Mouse (Mus musculus) embryonic facial prominence, embryonic 12.5 days (tissue): ENCODE data around the gene Spef1. TPM values are rescaled to one million over a fixed set of nuclear protein-coding genes. Genes with fewer than 3 reads are reported as not detected.

Source experiments
- ATAC-seq: fragments of 200-750 bp; cut with Nextera tagmentation; 2 replicates; pipeline ENCODE4 v1.8.0; 2017; ENCODE audit not compliant: insufficient number of reproducible peaks, insufficient read depth, low FRiP score, low TSS enrichment
- H3K27ac ChIP-seq: fragments of 300-500 bp; sonication (generic); 2 replicates; pipeline ENCODE4 v1.5.1; 2016; ENCODE audit warnings: mild to moderate bottlenecking
- H3K27me3 ChIP-seq: fragments of 300-500 bp; sonication (generic); 2 replicates; pipeline ENCODE4 v1.6.1; 2016; ENCODE audit warnings: mild to moderate bottlenecking, moderate library complexity
- H3K36me3 ChIP-seq: fragments of 300-500 bp; sonication (generic); 2 replicates; pipeline ENCODE4 v1.6.1; 2016; ENCODE audit warnings: mild to moderate bottlenecking
- H3K4me1 ChIP-seq: fragments of 300-500 bp; sonication (generic); 2 replicates; pipeline ENCODE4 v1.6.1; 2016
- H3K4me2 ChIP-seq: fragments of 300-500 bp; sonication (generic); replicated peaks from 2 replicates; pipeline ENCODE4 v1.6.1; 2016; ENCODE audit warnings: mild to moderate bottlenecking, moderate library complexity
- H3K4me3 ChIP-seq: fragments of 300-500 bp; sonication (generic); 2 replicates; pipeline ENCODE4 v1.5.1; 2016; ENCODE audit warnings: mild to moderate bottlenecking
- H3K9ac ChIP-seq: fragments of 300-500 bp; sonication (generic); 2 replicates; pipeline ENCODE4 v1.6.1; 2016; ENCODE audit warnings: mild to moderate bottlenecking, moderate library complexity
- H3K9me3 ChIP-seq: fragments of 300-500 bp; sonication (generic); 2 replicates; pipeline ENCODE4 v1.6.1; 2016; ENCODE audit warnings: mild to moderate bottlenecking, moderate library complexity
- WGBS: fragments of 180-500 bp; shearing (Covaris S2); methylation state at CpG from one replicate; pipeline ENCODE4 v1.1.7; 2016; 5-methylcytosine and 5-hydroxymethylcytosine counted together
- polyA plus RNA-seq: library from polyadenylated mRNA; unstranded; fragments of >200 nt; fragmentation: Nextera tagmentation; extraction: Ambion mirVana; gene quantifications from 2 replicates; pipeline ENCODE4 v1.2.1, GENCODE M21; 2016

Gene Spef1
- polyA plus RNA-seq, 1 experiment from 2014 or later = 5.2 TPM

DNA sequence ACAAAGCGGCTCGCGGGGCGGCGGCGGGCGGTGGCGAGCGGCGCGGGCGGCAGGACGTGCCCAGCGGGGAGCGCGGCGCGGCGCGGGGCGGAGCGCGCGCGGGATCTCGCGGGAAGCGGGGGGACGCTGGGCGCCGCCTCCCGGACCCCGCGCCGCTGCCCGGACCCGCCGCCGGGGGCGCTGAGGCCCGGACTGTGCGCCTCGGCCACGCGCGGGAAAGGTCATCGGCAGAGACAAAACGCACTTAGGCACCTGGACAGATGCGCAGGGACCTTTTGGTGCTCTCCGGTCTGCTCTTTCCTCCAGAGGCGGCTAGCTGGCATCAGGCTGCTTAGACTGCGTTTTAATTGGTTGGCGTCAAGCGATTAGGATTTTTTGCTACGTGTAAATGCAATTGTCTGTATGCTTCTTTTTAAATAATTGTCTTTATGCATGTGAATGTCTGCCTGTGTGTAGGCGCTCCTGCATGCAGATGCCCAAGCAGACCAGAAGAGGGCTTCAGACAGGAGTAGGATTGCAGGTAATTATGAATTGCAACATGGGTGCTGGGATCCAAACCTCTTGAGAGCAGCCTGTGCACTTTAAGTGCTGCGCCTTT lies 7.0 kb downstream of the Spef1 start, which contains the start of gene Cenpb:
Cenpb (minus strand) TSS at position 78 of the 598 bp plus-strand sequence.
- Histone ChIP-seq H3K9ac (peak within 1 kb of the TSS; percentile 88), H3K4me3 (peak within 1 kb of the TSS; percentile 79), H3K27me3 (no peaks in the 10 kb centered on the region), H3K27ac (peak within 1 kb of the TSS; percentile 84), H3K4me1 (peaks cover 30% of the 10 kb centered on the region), H3K9me3 (no peaks in the 10 kb centered on the region), H3K4me2 (peak within 1 kb of the TSS; percentile 99), H3K36me3 (peaks cover 11% of the 10 kb centered on the region; the same call in 1 of the 2 replicates)
- WGBS = 4% methylated on average over 34 of the region's 57 CpGs
- ATAC-seq = peak; percentile 73; the same call in 1 of the 2 replicates

GRCm38 (mm10) chr2:131179246-131179886 lies 7.7 kb downstream of the Spef1 start:
- Histone ChIP-seq H3K4me2 (peak overlapping the region; percentile 99), H3K9me3 (no peaks in the 10 kb centered on the region), H3K9ac (peak overlapping the region; percentile 88), H3K27ac (peak overlapping the region; percentile 84), H3K36me3 (peaks cover 11% of the 10 kb centered on the region; the same call in 1 of the 2 replicates), H3K27me3 (no peaks in the 10 kb centered on the region), H3K4me3 (peak overlapping the region; percentile 79), H3K4me1 (peaks cover 36% of the 10 kb centered on the region)
- WGBS = 1% methylated on average over 67 of the region's 67 CpGs
- peak; percentile 29; the same call in 1 of the 2 replicates for ATAC-seq

- H3K27ac ChIP-seq = peak overlapping the region; percentile 84
Measured at GRCm38 (mm10) chr2:131178828-131179245, 8.2 kb downstream of the Spef1 start.

DNA sequence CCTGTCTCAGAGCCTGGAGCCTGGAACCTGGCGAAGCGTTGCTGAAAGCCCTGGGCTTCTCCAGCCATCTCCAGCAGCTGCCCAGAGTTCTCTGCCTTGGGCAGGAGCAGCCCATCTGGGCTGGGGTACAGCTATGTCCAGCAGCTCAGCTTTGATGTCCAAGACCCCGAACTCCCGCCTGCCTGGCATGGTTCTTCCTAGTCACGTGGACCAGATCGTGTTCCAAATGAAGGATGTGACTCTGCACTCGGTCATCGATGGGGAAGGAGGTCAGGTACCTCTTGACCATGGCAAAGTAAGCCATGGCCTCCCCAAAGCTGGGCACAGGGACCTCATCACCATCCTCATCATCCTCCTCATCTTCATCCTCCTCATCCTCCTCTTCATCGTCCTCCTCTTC lies 9.2 kb downstream of the Spef1 start:
- Histone ChIP-seq H3K9ac (peak overlapping the region; percentile 88), H3K9me3 (no peaks in the 10 kb centered on the region), H3K4me2 (peak overlapping the region; percentile 99), H3K27ac (no peak overlapping the region), H3K4me3 (peak overlapping the region; percentile 79), H3K36me3 (peaks cover 11% of the 10 kb centered on the region; the same call in 1 of the 2 replicates), H3K27me3 (peaks cover 13% of the 10 kb centered on the region), H3K4me1 (peaks cover 41% of the 10 kb centered on the region)
- 85% methylated on average over 9 of the region's 9 CpGs for WGBS
- no peak for ATAC-seq

More at GRCm38 (mm10) chr2:131178828-131179245, 8.2 kb downstream of the Spef1 start:
- peaks cover 41% of the 10 kb centered on the region for H3K4me1 ChIP-seq
- H3K9me3 ChIP-seq = no peaks in the 10 kb centered on the region
- WGBS = 37% methylated on average over 26 of the region's 26 CpGs
- peaks cover 4% of the 10 kb centered on the region; the same call in 1 of the 2 replicates for H3K27me3 ChIP-seq
- H3K9ac ChIP-seq = peak overlapping the region; percentile 88
- H3K36me3 ChIP-seq = peaks cover 11% of the 10 kb centered on the region; the same call in 1 of the 2 replicates
- ATAC-seq = no peak
- peak overlapping the region; percentile 99 for H3K4me2 ChIP-seq
- H3K4me3 ChIP-seq = peak overlapping the region; percentile 79

- Histone ChIP-seq H3K27me3 (peaks cover 27% of the 10 kb centered on the region), H3K9ac (no peak overlapping the region), H3K4me1 (peaks cover 46% of the 10 kb centered on the region), H3K4me2 (no peak overlapping the region), H3K36me3 (peaks cover 11% of the 10 kb centered on the region; the same call in 1 of the 2 replicates), H3K4me3 (no peak overlapping the region), H3K9me3 (no peaks in the 10 kb centered on the region), H3K27ac (0 out of 2 replicates have a peak overlapping the region, but pooled peaks have one; percentile 38)
- no peak for ATAC-seq
- WGBS = 62% methylated on average over 5 of the region's 5 CpGs
Measured at GRCm38 (mm10) chr2:131176491-131176890, 10.6 kb downstream of the Spef1 start.

- H3K4me3 ChIP-seq = no peak overlapping the region
- H3K9ac ChIP-seq = no peak overlapping the region
- ATAC-seq = no peak
- peaks cover 33% of the 10 kb centered on the region for H3K27me3 ChIP-seq
- WGBS = 78% methylated on average over 1 of the region's 1 CpGs
- H3K36me3 ChIP-seq = peaks cover 11% of the 10 kb centered on the region; the same call in 1 of the 2 replicates
- no peak overlapping the region for H3K4me2 ChIP-seq
- H3K9me3 ChIP-seq = no peaks in the 10 kb centered on the region
- peaks cover 52% of the 10 kb centered on the region for H3K4me1 ChIP-seq
- no peak overlapping the region for H3K27ac ChIP-seq
Measured at GRCm38 (mm10) chr2:131175945-131176309, 11.2 kb downstream of the Spef1 start.

- no peak overlapping the region for H3K9ac ChIP-seq
- H3K4me2 ChIP-seq = no peak overlapping the region
- H3K9me3 ChIP-seq = no peaks in the 10 kb centered on the region
- WGBS = 71% methylated on average over 3 of the region's 3 CpGs
- H3K27ac ChIP-seq = no peak overlapping the region
- peaks cover 56% of the 10 kb centered on the region for H3K4me1 ChIP-seq
- no peak overlapping the region for H3K4me3 ChIP-seq
- no peak for ATAC-seq
- peaks cover 38% of the 10 kb centered on the region for H3K27me3 ChIP-seq
- peaks cover 11% of the 10 kb centered on the region; the same call in 1 of the 2 replicates for H3K36me3 ChIP-seq
Measured at GRCm38 (mm10) chr2:131175286-131175944, 11.7 kb downstream of the Spef1 start.

- Histone ChIP-seq H3K4me2 (peak overlapping the region; percentile 79), H3K27me3 (peaks cover 40% of the 10 kb centered on the region), H3K4me3 (peak overlapping the region; percentile 39), H3K9ac (no peak overlapping the region), H3K36me3 (peaks cover 11% of the 10 kb centered on the region; the same call in 1 of the 2 replicates), H3K27ac (no peak overlapping the region), H3K9me3 (no peaks in the 10 kb centered on the region), H3K4me1 (peaks cover 56% of the 10 kb centered on the region)
- ATAC-seq = no peak
- WGBS = 4% methylated on average over 11 of the region's 11 CpGs
Measured at GRCm38 (mm10) chr2:131174700-131175099, 12.4 kb downstream of the Spef1 start.

- Histone ChIP-seq H3K9me3 (no peaks in the 10 kb centered on the region), H3K27me3 (peaks cover 40% of the 10 kb centered on the region), H3K9ac (no peak overlapping the region), H3K4me2 (no peak overlapping the region), H3K27ac (no peak overlapping the region), H3K4me3 (no peak overlapping the region), H3K36me3 (peaks cover 4% of the 10 kb centered on the region; the same call in 1 of the 2 replicates), H3K4me1 (peaks cover 41% of the 10 kb centered on the region)
- no peak for ATAC-seq
- 45% methylated on average over 9 of the region's 9 CpGs for WGBS
Measured at GRCm38 (mm10) chr2:131172322-131172721, 14.8 kb downstream of the Spef1 start.

- Histone ChIP-seq H3K4me2 (peak overlapping the region; percentile 57), H3K36me3 (no peaks in the 10 kb centered on the region), H3K27me3 (peaks cover 40% of the 10 kb centered on the region), H3K27ac (no peak overlapping the region), H3K9me3 (no peaks in the 10 kb centered on the region), H3K4me3 (peak overlapping the region; percentile 31), H3K4me1 (peaks cover 33% of the 10 kb centered on the region), H3K9ac (peak overlapping the region; percentile 45)
- peak; percentile 22; the same call in 1 of the 2 replicates for ATAC-seq
- WGBS = 4% methylated on average over 43 of the region's 43 CpGs
Measured at GRCm38 (mm10) chr2:131171401-131172104, 15.5 kb downstream of the Spef1 start.

DNA sequence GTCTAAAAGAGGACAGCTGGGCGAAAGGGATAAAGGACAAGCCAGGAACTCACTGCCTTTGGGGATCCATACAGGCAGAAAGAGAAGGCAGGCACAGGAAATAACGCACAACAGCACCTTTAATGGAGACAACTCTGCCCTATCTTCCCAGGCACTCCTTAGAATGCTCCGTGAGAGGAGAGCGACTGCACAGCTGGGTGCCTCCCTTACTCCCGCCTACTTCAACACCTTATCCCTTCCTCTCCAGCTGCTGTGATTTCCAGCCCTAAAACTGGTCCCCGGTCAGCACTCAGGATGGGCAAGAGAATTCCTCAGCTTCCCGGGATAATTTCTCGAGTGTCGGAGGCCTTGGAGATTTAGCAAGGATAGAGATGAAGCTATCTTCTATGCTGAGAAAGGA lies 16.1 kb downstream of the Spef1 start:
- Histone ChIP-seq H3K27ac (no peak overlapping the region), H3K36me3 (no peaks in the 10 kb centered on the region), H3K9me3 (no peaks in the 10 kb centered on the region), H3K4me1 (peaks cover 31% of the 10 kb centered on the region), H3K9ac (peak overlapping the region; percentile 45; the same call in 1 of the 2 replicates), H3K27me3 (peaks cover 40% of the 10 kb centered on the region), H3K4me2 (peak overlapping the region; percentile 57), H3K4me3 (peak overlapping the region; percentile 31)
- WGBS = 13% methylated on average over 9 of the region's 9 CpGs
- no peak for ATAC-seq
